Mouse (Mus musculus) MEL (cell line): ENCODE data around the gene Tiparp. TPM values are rescaled to one million over a fixed set of nuclear protein-coding genes. Genes with fewer than 3 reads are reported as not detected.

Experiments used
- DNase-seq: peaks from one replicate; pipeline ENCODE4 v3.0.0; 2011; ENCODE audit warnings: low read depth, low spot score
- H3K27ac ChIP-seq: 2 replicates; pipeline ENCODE4 v1.5.1; 2012; ENCODE audit warnings: low read depth, mild to moderate bottlenecking, control low read depth, low read length, moderate library complexity; ENCODE audit not compliant: control insufficient read depth
- H3K27me3 ChIP-seq, 2 experiments: fragments of 150-350 bp in 1 of 2; sonication (generic) in 1 of 2; 2 replicates each; pipeline ENCODE4 v1.6.1; 2012; ENCODE audit warnings: low read length in 2 of 2, mild to moderate bottlenecking in 2 of 2, improper control_type of control experiment in 1 of 2, moderate library complexity in 1 of 2; ENCODE audit not compliant: insufficient read depth in 2 of 2, control insufficient read depth in 1 of 2
- H3K36me3 ChIP-seq, 2 experiments: 2 replicates each; pipeline ENCODE4 v1.6.1; 2012 to 2014; ENCODE audit warnings: low read length in 2 of 2, improper control_type of control experiment in 1 of 2, inconsistent platforms in 1 of 2, mild to moderate bottlenecking in 1 of 2; ENCODE audit not compliant: insufficient read depth in 2 of 2, control insufficient read depth in 1 of 2
- H3K4me1 ChIP-seq, 2 experiments: fragments of 150-350 bp in 1 of 2; sonication (generic) in 1 of 2; 2 replicates each; pipeline ENCODE4 v1.6.1; 2012; ENCODE audit warnings: low read length in 2 of 2, improper control_type of control experiment in 1 of 2, mild to moderate bottlenecking in 1 of 2; ENCODE audit not compliant: insufficient read depth in 2 of 2, control insufficient read depth in 1 of 2
- H3K4me3 ChIP-seq, 2 experiments: fragments of 150-350 bp in 1 of 2; sonication (generic) in 1 of 2; 2 replicates each; pipeline ENCODE4 v1.5.1; 2012; ENCODE audit warnings: low read depth in 2 of 2, low read length in 2 of 2, mild to moderate bottlenecking in 2 of 2, moderate library complexity in 2 of 2, control low read depth in 1 of 2, improper control_type of control experiment in 1 of 2; ENCODE audit not compliant: control insufficient read depth in 1 of 2, insufficient read depth in 1 of 2
- H3K79me2 ChIP-seq: 2 replicates; pipeline ENCODE4 v1.6.1; 2012; ENCODE audit warnings: mild to moderate bottlenecking, low read length, moderate library complexity; ENCODE audit not compliant: control insufficient read depth, poor library complexity, insufficient read depth
- H3K9ac ChIP-seq: 2 replicates; pipeline ENCODE4 v1.6.1; 2012; ENCODE audit warnings: low read depth, mild to moderate bottlenecking, control low read depth, low read length, moderate library complexity; ENCODE audit not compliant: control insufficient read depth, poor library complexity, severe bottlenecking
- H3K9me3 ChIP-seq: fragments of 150-350 bp; sonication (generic); replicated peaks from 2 replicates; pipeline ENCODE4 v1.6.1; 2012; ENCODE audit warnings: mild to moderate bottlenecking, low read length, improper control_type of control experiment, moderate library complexity; ENCODE audit not compliant: insufficient read depth
- CTCF ChIP-seq, 3 experiments: IDR thresholded peaks in 2 of 3; conservative IDR thresholded peaks in 1 of 3; 2 replicates each; pipeline ENCODE4 v1.5.1; 2011 to 2012; ENCODE audit warnings: low read length in 3 of 3, low read depth in 2 of 3, mild to moderate bottlenecking in 2 of 3, improper control_type of control experiment in 1 of 3, inconsistent platforms in 1 of 3, mixed read lengths in 1 of 3, moderate library complexity in 1 of 3; ENCODE audit not compliant: control insufficient read depth in 1 of 3, insufficient read depth in 1 of 3, poor library complexity in 1 of 3, severe bottlenecking in 1 of 3
- E2F4 ChIP-seq: IDR thresholded peaks from 2 replicates; pipeline ENCODE4 v1.6.1; 2011; ENCODE audit warnings: low read depth, low read length, improper control_type of control experiment, borderline replicate concordance
- ELF1 ChIP-seq: IDR thresholded peaks from 2 replicates; pipeline ENCODE4 v1.6.1; 2014; ENCODE audit warnings: low read depth, mild to moderate bottlenecking, inconsistent platforms, low read length, improper control_type of control experiment, moderate library complexity
- EP300 ChIP-seq, 2 experiments: IDR thresholded peaks; 2 replicates each; pipeline ENCODE4 v1.6.1; 2011; ENCODE audit warnings: improper control_type of control experiment in 2 of 2, low read length in 2 of 2, low read depth in 1 of 2, mild to moderate bottlenecking in 1 of 2
- ETS1 ChIP-seq: IDR thresholded peaks from 2 replicates; pipeline ENCODE4 v1.6.1; 2012; ENCODE audit warnings: low read depth, mild to moderate bottlenecking, inconsistent platforms, low read length, improper control_type of control experiment, moderate library complexity
- GATA1 ChIP-seq: IDR thresholded peaks from 2 replicates; pipeline ENCODE4 v1.6.1; 2011; ENCODE audit warnings: low read depth, low read length, improper control_type of control experiment
- JUND ChIP-seq: IDR thresholded peaks from 2 replicates; pipeline ENCODE4 v1.6.1; 2011; ENCODE audit warnings: low read depth, mild to moderate bottlenecking, improper control_type of control experiment, low read length
- MAX ChIP-seq: IDR thresholded peaks from 2 replicates; pipeline ENCODE4 v1.6.1; 2011; ENCODE audit warnings: low read length, improper control_type of control experiment
- MEF2A ChIP-seq: IDR thresholded peaks from 2 replicates; pipeline ENCODE4 v1.6.1; 2014; ENCODE audit warnings: low read depth, mild to moderate bottlenecking, inconsistent platforms, low read length, improper control_type of control experiment; ENCODE audit not compliant: poor library complexity, insufficient replicate concordance, severe bottlenecking; ENCODE audit errors: extremely low read depth
- MYB ChIP-seq: IDR thresholded peaks from 2 replicates; pipeline ENCODE4 v1.6.1; 2011; ENCODE audit warnings: mild to moderate bottlenecking, low read depth, low read length, improper control_type of control experiment
- NELFE ChIP-seq: IDR thresholded peaks from 2 replicates; pipeline ENCODE4 v1.6.1; 2011; ENCODE audit warnings: low read depth, low read length, improper control_type of control experiment
- POLR2A ChIP-seq, 2 experiments: IDR thresholded peaks; 2 replicates each; pipeline ENCODE4 v1.6.1; 2011 to 2012; ENCODE audit warnings: low read length in 2 of 2, mild to moderate bottlenecking in 2 of 2, control low read depth in 1 of 2, improper control_type of control experiment in 1 of 2, low read depth in 1 of 2, moderate library complexity in 1 of 2; ENCODE audit not compliant: control insufficient read depth in 1 of 2, insufficient read depth in 1 of 2, poor library complexity in 1 of 2
- POLR2AphosphoS2 ChIP-seq: IDR thresholded peaks from 2 replicates; pipeline ENCODE4 v1.6.1; 2011; ENCODE audit warnings: low read length, improper control_type of control experiment
- RAD21 ChIP-seq: IDR thresholded peaks from 2 replicates; pipeline ENCODE4 v1.6.1; 2011; ENCODE audit warnings: mild to moderate bottlenecking, low read depth, low read length, improper control_type of control experiment
- RCOR1 ChIP-seq: IDR thresholded peaks from 2 replicates; pipeline ENCODE4 v1.6.1; 2012; ENCODE audit warnings: low read depth, mild to moderate bottlenecking, inconsistent platforms, low read length, improper control_type of control experiment
- SIN3A ChIP-seq: IDR thresholded peaks from 2 replicates; pipeline ENCODE4 v1.6.1; 2012; ENCODE audit warnings: low read length, improper control_type of control experiment, inconsistent platforms
- SMC3 ChIP-seq: IDR thresholded peaks from 2 replicates; pipeline ENCODE4 v1.6.1; 2011; ENCODE audit warnings: low read depth, low read length, improper control_type of control experiment
- TAL1 ChIP-seq: IDR thresholded peaks from 2 replicates; pipeline ENCODE4 v1.6.1; 2012; ENCODE audit warnings: mild to moderate bottlenecking, inconsistent platforms, low read length, moderate library complexity, mixed read lengths
- ZC3H11A ChIP-seq: IDR thresholded peaks from 2 replicates; pipeline ENCODE4 v1.6.1; 2012; ENCODE audit warnings: low read depth, mild to moderate bottlenecking, inconsistent platforms, low read length, improper control_type of control experiment
- ZMIZ1 ChIP-seq: IDR thresholded peaks from 2 replicates; pipeline ENCODE4 v1.6.1; 2012; ENCODE audit warnings: low read depth, mild to moderate bottlenecking, inconsistent platforms, low read length, improper control_type of control experiment, moderate library complexity
- ZNF384 ChIP-seq: IDR thresholded peaks from 2 replicates; pipeline ENCODE4 v1.6.1; 2012; ENCODE audit warnings: low read depth, mild to moderate bottlenecking, inconsistent platforms, low read length, improper control_type of control experiment
- polyA plus RNA-seq, 2 experiments: library from polyadenylated mRNA; stranded (reverse) in 1 of 2; unstranded in 1 of 2; fragments of >175 nt in 1 of 2; fragments of >200 nt in 1 of 2; gene quantifications; 2 replicates each; pipeline versions ENCODE4 v1.2.1 to v1.2.4; 2012; ENCODE audit warnings: low replicate concordance in 2 of 2, low read depth in 1 of 2; ENCODE audit not compliant: insufficient read length in 2 of 2, insufficient read depth in 1 of 2, missing spikeins in 1 of 2
- total RNA-seq: library from RNA; depleted of rRNA; stranded (reverse); fragments of 300-350 nt; gene quantifications from 2 replicates; pipeline ENCODE4 v1.2.3, GENCODE M21; 2012

Tiparp gene
- total and polyA plus RNA-seq, 3 experiments: 2.0 to 3.3 TPM; not detected in 1

DNA sequence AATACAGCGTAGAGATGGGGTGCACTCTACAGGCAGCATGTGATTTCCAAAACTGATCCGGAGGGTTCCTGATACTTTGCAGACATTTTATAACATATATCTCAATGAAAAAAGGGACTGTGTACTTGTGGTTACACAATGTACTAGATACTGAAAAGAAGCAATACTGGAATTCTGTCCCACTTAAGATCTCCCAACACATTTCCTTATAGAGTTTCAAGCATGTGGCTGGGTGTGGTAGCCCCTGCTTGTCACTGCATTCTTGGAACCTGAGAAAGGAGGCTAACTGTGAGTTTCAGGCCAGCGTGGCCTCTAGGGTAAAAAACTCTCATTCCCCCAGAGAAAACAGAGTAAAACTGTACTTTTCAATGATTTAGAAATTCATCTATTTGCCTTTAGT, 34.5 kb downstream of the Tiparp start:
- Histone ChIP-seq H3K79me2 (no peaks in the 10 kb centered on the region), H3K9me3 (no peaks in the 10 kb centered on the region), H3K36me3 (no peaks in the 10 kb centered on the region), H3K27me3 (no peaks in the 10 kb centered on the region; a peak in 1 of 4 replicates), H3K4me3 (no peak overlapping the region)
- TF ChIP-seq GATA1 (no peak), MYB (no peak), CTCF (IDR thresholded peaks at IDR 0.05 in 2 of 3, conservative IDR thresholded peaks at IDR 0.05 in 1 of 3; ENCODE audit: control insufficient read depth in 1 of 3, insufficient read depth in 1 of 3, low read depth in 2 of 3, low read length in 3 of 3, poor library complexity in 1 of 3, severe bottlenecking in 1 of 3) (no peak), SMC3 (no peak), EP300 (IDR thresholded peaks at IDR 0.05; ENCODE audit: low read depth in 1 of 2, low read length in 2 of 2) (no peak), POLR2AphosphoS2 (no peak), ZC3H11A (no peak), POLR2A (IDR thresholded peaks at IDR 0.05; ENCODE audit: control insufficient read depth in 1 of 2, insufficient read depth in 1 of 2, low read depth in 1 of 2, low read length in 2 of 2, poor library complexity in 1 of 2) (no peak), RAD21 (no peak), NELFE (no peak), RCOR1 (no peak), ETS1 (no peak)
- TF ChIP-seq, all 39 proteins: peak for 0
- no peak for DNase-seq
- Histone ChIP-seq H3K27ac (no peak overlapping the region), H3K9ac (no peak overlapping the region), H3K4me1 (no peaks in the 10 kb centered on the region)

DNA sequence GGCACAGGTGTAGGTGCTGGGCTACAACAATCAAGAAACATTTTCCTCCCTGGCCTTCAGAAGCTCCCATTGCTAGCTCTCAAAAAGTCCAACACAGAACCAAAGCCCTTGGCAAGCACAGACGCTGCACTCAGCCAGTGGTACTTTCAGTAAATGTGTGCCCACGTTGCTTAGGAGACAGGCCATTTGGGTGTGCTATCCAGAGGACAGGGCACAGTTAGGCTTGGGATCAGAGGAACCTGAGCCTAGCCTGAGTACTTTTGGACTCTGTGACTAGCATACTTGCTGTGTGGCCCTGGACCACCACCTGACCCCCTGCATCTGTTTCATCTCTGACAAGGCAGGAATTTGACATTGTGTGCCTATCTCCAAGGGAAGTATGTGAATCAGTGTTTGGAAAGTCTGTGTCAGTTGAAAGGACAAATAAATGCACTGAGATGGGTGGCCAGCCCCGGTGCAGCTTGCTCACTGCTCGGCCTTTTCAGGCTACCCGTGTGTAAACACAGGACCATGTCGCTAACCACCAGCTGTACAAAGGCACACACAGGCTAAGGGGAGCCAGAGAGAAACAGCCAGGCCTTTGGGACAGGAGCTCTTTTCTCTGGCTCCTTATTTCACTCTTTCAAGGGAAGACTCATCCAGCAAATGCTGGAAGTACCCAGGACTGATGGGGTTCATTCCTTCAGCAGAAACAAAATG, 35.9 kb downstream of the Tiparp start:
- Histone ChIP-seq H3K27me3 (peaks cover 0 to under 1% of the 10 kb centered on the region in 2 experiments; a peak in 2 of 4 replicates), H3K27ac (no peak overlapping the region), H3K4me3 (no peak overlapping the region), H3K9ac (no peak overlapping the region), H3K9me3 (no peaks in the 10 kb centered on the region), H3K79me2 (no peaks in the 10 kb centered on the region), H3K36me3 (no peaks in the 10 kb centered on the region), H3K4me1 (no peaks in the 10 kb centered on the region)
- no peak for DNase-seq
- TF ChIP-seq E2F4 (no peak), POLR2AphosphoS2 (no peak), JUND (no peak), MEF2A (no peak), TAL1 (no peak), SMC3 (no peak), CTCF (IDR thresholded peaks at IDR 0.05 in 2 of 3, conservative IDR thresholded peaks at IDR 0.05 in 1 of 3; ENCODE audit: control insufficient read depth in 1 of 3, insufficient read depth in 1 of 3, low read depth in 2 of 3, low read length in 3 of 3, poor library complexity in 1 of 3, severe bottlenecking in 1 of 3) (no peak), MYB (no peak), ETS1 (no peak), GATA1 (no peak), ELF1 (no peak), ZNF384 (no peak), POLR2A (IDR thresholded peaks at IDR 0.05; ENCODE audit: control insufficient read depth in 1 of 2, insufficient read depth in 1 of 2, low read depth in 1 of 2, low read length in 2 of 2, poor library complexity in 1 of 2) (no peak), SIN3A (no peak), NELFE (no peak), RCOR1 (no peak), EP300 (IDR thresholded peaks at IDR 0.05; ENCODE audit: low read depth in 1 of 2, low read length in 2 of 2) (no peak), ZMIZ1 (no peak), MAX (no peak)
